Mouse (Mus musculus) olfactory bulb, adult 2 months (tissue): ENCODE measurements around the gene Btbd9.

Source experiments
- CTCF ChIP-seq: fragments of 200-500 bp; IDR thresholded peaks from 2 replicates; pipeline ENCODE4 v1.5.1; 2012; ENCODE audit warnings: low read depth, mild to moderate bottlenecking, low read length, moderate library complexity; ENCODE audit not compliant: insufficient read depth
- POLR2A ChIP-seq: fragments of 200-500 bp; IDR thresholded peaks from 2 replicates; pipeline ENCODE4 v1.6.1; 2012; ENCODE audit warnings: mild to moderate bottlenecking, low read depth, low read length, moderate library complexity; ENCODE audit not compliant: insufficient read depth

DNA sequence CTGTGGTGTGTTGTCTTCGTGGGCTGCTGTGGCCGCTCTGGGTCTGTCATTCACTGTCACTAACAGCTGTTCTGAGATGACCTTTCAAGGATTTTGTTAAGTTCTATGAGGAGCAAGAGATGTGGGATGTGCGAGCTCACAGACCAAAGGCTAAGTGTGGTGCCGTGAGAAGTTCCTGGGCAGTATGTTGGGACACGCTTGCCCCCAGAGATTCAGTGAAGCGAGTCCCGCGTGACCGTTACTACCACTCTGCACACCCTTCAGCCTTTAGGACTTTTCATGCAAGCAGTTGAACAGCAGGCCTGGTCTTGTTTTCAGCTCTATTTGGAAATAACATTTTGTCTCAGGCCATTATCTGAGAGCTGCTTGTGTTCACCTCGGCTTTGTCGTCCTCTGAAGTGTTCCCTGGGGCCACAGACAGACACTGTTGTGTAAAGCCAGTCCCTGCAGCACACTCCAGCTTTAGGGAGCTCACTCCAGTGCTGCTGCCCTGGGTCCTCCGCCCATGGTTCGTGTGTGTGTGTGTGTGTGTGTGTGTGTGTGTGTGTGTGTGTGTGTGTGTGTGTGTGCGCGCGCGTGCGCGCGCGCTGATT, 380.6 kb downstream of the Btbd9 start:
- TF ChIP-seq CTCF, result no peak
- no peak for TF ChIP-seq POLR2A
